Mouse (Mus musculus) thymus, adult 2 months (tissue): ENCODE measurements around the gene Mettl21a. TPM values are rescaled to one million over a fixed set of nuclear protein-coding genes. Genes with fewer than 3 reads are reported as not detected.

ENCODE experiments used
- DNase-seq: peaks from one replicate; pipeline ENCODE4 v3.0.0; 2021
- H3K27ac ChIP-seq: fragments of 200-500 bp; 2 replicates; pipeline ENCODE4 v1.5.1; 2012; ENCODE audit warnings: low read length, control low read depth; ENCODE audit not compliant: control insufficient read depth, insufficient read depth
- H3K27me3 ChIP-seq: fragments of 200-500 bp; 2 replicates; pipeline ENCODE4 v1.6.1; 2012; ENCODE audit warnings: mild to moderate bottlenecking, low read length, moderate library complexity, mixed read lengths; ENCODE audit not compliant: control insufficient read depth, insufficient read depth
- H3K36me3 ChIP-seq: fragments of 200-500 bp; 2 replicates; pipeline ENCODE4 v1.6.1; 2012; ENCODE audit warnings: mild to moderate bottlenecking, low read length, moderate library complexity; ENCODE audit not compliant: control insufficient read depth, insufficient read depth
- H3K4me1 ChIP-seq: fragments of 200-500 bp; replicated peaks from 2 replicates; pipeline ENCODE4 v1.6.1; 2012; ENCODE audit warnings: low read length; ENCODE audit not compliant: control insufficient read depth, insufficient read depth
- H3K4me3 ChIP-seq: fragments of 200-500 bp; 2 replicates; pipeline ENCODE4 v1.5.1; 2012; ENCODE audit warnings: mild to moderate bottlenecking, low read length, control low read depth, moderate library complexity; ENCODE audit not compliant: control insufficient read depth, insufficient read depth
- CTCF ChIP-seq: fragments of 200-500 bp; IDR thresholded peaks from 2 replicates; pipeline ENCODE4 v1.5.1; 2012; ENCODE audit warnings: mild to moderate bottlenecking, control low read depth, low read length, moderate library complexity, borderline replicate concordance; ENCODE audit not compliant: control insufficient read depth, poor library complexity, insufficient read depth; ENCODE audit errors: extremely low read depth
- POLR2A ChIP-seq: fragments of 200-500 bp; IDR thresholded peaks from 2 replicates; pipeline ENCODE4 v1.6.1; 2012; ENCODE audit warnings: mild to moderate bottlenecking, low read length, control low read depth, moderate library complexity; ENCODE audit not compliant: control insufficient read depth, poor library complexity, insufficient read depth; ENCODE audit errors: extremely low read depth
- WGBS: fragments of 180-500 bp; shearing (Covaris S2); methylation state at CpG from one replicate; pipeline ENCODE4 v1.1.7; 2018; 5-methylcytosine and 5-hydroxymethylcytosine counted together
- polyA plus RNA-seq: library from polyadenylated mRNA; depleted of rRNA; stranded (reverse); fragments of >200 nt; gene quantifications from 2 replicates; pipeline ENCODE4 v1.2.3, GENCODE M21; 2012

Gene Mettl21a
- polyA plus RNA-seq, 1 experiment, result 8.3 TPM

DNA sequence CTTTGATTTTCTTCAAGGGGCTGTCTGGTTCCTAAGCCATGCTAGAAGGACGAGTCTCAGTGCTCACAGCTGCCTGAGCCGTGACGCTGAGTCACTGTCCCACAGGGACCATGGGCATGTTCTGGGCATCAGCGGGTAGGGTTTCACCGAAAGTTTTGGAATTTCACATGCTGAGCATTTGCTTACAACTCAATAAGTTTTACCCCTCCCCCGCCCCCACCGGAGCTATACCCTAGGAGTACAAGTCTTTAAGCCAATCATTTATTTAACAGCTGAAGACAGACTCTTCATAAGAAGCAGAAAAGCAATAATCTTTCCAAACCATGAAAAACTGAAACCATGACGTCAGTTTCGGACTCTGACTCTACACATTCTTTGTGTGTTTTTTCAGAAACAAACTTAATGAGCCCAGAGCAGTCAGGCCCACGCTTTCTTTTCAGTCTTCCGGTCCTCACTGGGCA lies 1.5 kb downstream of the Mettl21a start:
- Histone ChIP-seq H3K36me3 (no peaks in the 10 kb centered on the region), H3K27me3 (no peaks in the 10 kb centered on the region), H3K4me3 (no peak overlapping the region), H3K4me1 (no peaks in the 10 kb centered on the region), H3K27ac (no peak overlapping the region)
- TF ChIP-seq POLR2A, result no peak
- TF ChIP-seq CTCF, result no peak
- no peak for DNase-seq
- 95% methylated on average over 11 of the region's 11 CpGs for WGBS

DNA sequence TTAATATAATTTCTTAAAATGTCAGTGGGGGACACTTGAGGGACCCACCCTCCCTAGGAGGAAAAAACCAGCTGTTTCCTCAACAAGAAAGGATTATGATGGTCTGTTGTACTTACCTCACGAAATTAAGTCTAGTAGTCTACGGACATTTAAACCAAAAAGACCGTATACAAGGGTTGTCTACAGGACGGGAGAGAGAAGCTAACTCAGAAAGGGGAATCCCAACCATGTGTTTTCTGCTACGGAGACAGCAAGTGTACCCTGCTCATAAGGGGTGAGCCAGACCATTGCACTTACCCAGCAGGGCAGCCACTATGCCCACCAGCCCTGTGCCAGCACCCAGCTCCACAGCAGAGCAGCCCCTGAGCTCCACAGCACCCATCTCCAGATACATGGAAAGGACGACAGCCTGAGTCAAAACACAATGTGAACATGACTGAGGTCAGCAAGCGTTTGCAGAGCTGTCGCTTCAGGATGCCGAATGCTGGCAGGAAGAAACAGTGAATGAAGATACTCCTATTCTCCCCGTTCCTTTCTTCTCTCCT lies 2.2 kb downstream of the Mettl21a start:
- H3K4me1 ChIP-seq, result no peaks in the 10 kb centered on the region
- H3K27me3 ChIP-seq, result no peaks in the 10 kb centered on the region
- no peak overlapping the region for H3K27ac ChIP-seq
- no peak for DNase-seq
- H3K4me3 ChIP-seq, result no peak overlapping the region
- WGBS, result 95% methylated on average over 10 of the region's 10 CpGs
- TF ChIP-seq CTCF, result no peak
- no peak for TF ChIP-seq POLR2A
- H3K36me3 ChIP-seq, result no peaks in the 10 kb centered on the region

DNA sequence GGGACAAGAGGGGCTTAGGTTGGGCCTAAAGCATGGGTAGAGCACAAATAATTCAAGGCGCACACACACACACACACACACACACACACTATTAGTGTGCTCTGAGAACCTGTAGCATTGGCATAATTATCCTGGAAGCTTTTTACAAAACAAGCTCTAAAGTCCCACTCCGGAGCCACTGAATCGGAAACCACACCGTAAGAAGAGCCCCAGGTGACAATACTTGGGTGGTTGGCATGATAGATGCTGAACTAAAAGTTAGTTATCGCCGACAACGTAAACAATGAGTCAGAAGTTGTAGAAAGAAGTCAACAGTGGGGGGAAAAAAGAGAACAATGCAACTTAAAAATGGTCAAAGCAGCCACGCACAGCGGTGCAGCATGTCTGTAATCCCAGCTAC lies 2.7 kb downstream of the Mettl21a start:
- no peak for DNase-seq
- no peak for TF ChIP-seq POLR2A
- no peak for TF ChIP-seq CTCF
- WGBS, result 96% methylated on average over 9 of the region's 9 CpGs
- H3K4me1 ChIP-seq, result no peaks in the 10 kb centered on the region
- H3K27ac ChIP-seq, result no peak overlapping the region
- H3K4me3 ChIP-seq, result no peak overlapping the region
- H3K27me3 ChIP-seq, result no peaks in the 10 kb centered on the region
- H3K36me3 ChIP-seq, result no peaks in the 10 kb centered on the region

DNA sequence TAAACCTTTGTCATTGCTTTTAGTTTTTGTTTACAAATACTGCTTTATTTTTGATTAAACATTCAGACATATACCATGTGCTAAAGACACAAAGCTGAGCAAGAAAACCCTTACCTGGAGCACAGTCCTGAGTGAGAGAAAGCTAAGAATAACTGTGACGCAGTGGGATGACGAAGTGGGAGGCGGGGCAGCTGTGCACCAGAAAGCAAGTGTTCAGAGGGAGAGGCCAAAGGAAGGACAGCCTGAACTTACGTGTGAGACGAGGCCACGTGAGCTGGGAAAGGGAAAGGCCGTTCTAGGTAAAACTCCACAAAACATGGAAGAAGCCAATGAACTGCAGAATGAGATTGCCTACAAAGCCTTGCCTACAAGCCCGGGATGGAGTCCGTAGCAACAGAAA lies 7.1 kb downstream of the Mettl21a start:
- H3K27me3 ChIP-seq, result no peaks in the 10 kb centered on the region
- no peak overlapping the region for H3K27ac ChIP-seq
- no peak for TF ChIP-seq CTCF
- TF ChIP-seq POLR2A, result no peak
- H3K36me3 ChIP-seq, result peaks cover 3% of the 10 kb centered on the region; the same call in 1 of the 2 replicates
- DNase-seq, result no peak
- no peak overlapping the region for H3K4me3 ChIP-seq
- H3K4me1 ChIP-seq, result no peaks in the 10 kb centered on the region
- WGBS, result 96% methylated on average over 9 of the region's 9 CpGs

DNA sequence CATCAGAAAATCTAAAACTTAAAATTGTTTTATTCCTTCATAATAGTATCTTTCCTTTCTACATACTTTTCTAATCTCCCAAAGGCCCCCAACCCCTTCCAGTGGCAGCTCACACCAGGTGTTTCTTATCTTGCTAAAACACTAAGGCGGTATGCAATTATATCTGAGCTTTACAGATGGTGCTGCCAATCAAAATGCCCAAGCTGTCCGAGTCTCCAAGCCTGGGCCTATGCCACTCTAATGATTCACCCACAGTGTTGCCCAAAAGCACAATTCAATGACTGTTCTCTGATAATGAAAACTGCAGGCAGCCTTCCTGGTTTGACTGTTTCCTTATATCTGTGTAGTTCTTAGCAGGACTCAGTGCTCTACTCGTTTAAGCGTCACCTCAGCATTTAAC lies 7.9 kb downstream of the Mettl21a start:
- WGBS, result 89% methylated on average over 4 of the region's 4 CpGs
- no peak for DNase-seq
- H3K36me3 ChIP-seq, result peaks cover 3% of the 10 kb centered on the region
- no peaks in the 10 kb centered on the region for H3K4me1 ChIP-seq
- no peak overlapping the region for H3K27ac ChIP-seq
- TF ChIP-seq CTCF (no peak), POLR2A (no peak)
- no peaks in the 10 kb centered on the region for H3K27me3 ChIP-seq
- H3K4me3 ChIP-seq, result no peak overlapping the region

DNA sequence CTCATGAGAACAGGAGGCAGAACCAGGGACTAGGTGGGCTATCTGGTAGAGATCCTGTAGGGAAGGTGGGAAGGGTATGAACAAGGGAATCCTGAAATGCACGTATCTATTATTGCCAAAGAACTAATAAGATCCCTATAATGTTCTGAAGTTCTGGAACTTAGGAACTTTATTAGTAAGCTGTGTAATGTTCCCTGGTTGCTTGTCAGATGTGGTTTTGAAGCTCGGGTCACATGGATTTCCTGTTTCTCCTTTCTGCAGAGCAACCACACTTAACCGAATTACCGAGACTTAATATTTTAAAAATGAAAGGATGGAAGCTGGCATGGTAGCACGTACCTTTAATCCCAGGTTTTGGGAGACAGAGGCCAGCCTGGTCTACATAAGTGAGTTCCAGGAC lies 13.7 kb downstream of the Mettl21a start:
- 16% methylated on average over 5 of the region's 5 CpGs for WGBS
- Histone ChIP-seq H3K27me3 (no peaks in the 10 kb centered on the region), H3K4me3 (no peak overlapping the region), H3K4me1 (no peaks in the 10 kb centered on the region), H3K36me3 (peaks cover 15% of the 10 kb centered on the region), H3K27ac (no peak overlapping the region)
- TF ChIP-seq CTCF (no peak), POLR2A (no peak)
- DNase-seq, result no peak
